Mouse (Mus musculus): ENCODE measurements around the gene E330021D16Rik. TPM values are rescaled to one million over a fixed set of nuclear protein-coding genes. Genes with fewer than 3 reads are reported as not detected.
"Not testable (repeated sequence)": the region's sequence is repeated elsewhere in the genome, so short reads cannot be mapped to it uniquely, and the experiment has no call there.

The E330021D16Rik gene
- polyA plus RNA-seq, 1 experiment: not detected

DNA sequence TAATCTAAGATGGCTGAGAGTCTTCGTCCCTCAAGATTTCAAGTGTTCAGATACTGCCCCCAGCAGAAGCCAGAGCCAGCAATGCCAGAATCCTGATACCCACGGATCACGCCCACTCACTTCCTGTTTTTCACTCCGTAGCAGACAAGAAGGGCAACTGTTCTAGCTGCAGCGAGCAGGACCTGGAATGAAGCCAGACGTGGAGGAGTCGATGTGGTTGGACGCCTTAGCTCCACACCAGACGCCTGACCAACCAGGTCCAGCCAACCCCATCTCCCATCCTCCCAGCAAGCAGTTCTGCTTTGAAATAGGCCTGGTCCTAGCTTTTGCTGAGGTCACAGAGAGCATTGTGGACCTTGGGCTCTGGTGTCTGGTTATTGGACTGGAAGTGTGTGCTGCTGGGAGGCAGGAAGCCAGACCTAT lies 33.9 kb upstream of the E330021D16Rik start:
- Histone ChIP-seq H3K27me3 (ENCODE audit: control insufficient read depth, insufficient read depth, insufficient read length) (no peaks in the 10 kb centered on the region), H3K4me2 (ENCODE audit: low read depth) (no peak overlapping the region)

DNA sequence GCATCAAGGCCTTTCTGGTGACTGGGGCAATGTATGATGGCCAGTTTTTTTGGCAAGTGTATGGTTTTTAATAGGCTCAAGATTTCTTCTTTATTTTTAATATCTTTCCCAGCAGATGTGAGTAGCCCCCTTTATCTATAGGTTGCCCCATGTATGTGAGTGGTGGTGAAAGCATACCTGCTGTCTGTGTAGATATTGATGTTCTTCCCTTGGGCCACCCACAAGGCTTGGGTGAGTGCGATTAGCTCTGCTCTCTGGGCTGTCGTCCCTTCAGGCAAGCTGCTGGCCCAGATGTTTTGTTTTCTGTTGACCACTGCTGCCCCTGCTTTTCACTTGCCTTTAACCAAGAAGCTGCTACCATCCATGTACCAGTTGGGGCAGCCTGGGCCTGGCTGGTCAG lies 23.8 kb upstream of the E330021D16Rik start:
- H3K36me3 ChIP-seq (ENCODE audit: control insufficient read depth, insufficient read depth); H3K27me3 ChIP-seq (ENCODE audit: control insufficient read depth, insufficient read depth, insufficient read length); H3K79me2 ChIP-seq (ENCODE audit: control insufficient read depth, insufficient read depth); H3K4me2 ChIP-seq (ENCODE audit: low read depth); H3K4me3 ChIP-seq; H3ac ChIP-seq (ENCODE audit: control insufficient read depth, insufficient read length): not testable (repeated sequence)

More for the DNA sequence above, 33.9 kb upstream of the E330021D16Rik start:
- Histone ChIP-seq H3K4me3 (no peak overlapping the region), H3ac (ENCODE audit: control insufficient read depth, insufficient read length) (no peak overlapping the region), H3K36me3 (ENCODE audit: control insufficient read depth, insufficient read depth) (no peaks in the 10 kb centered on the region), H3K79me2 (ENCODE audit: control insufficient read depth, insufficient read depth) (no peaks in the 10 kb centered on the region)
- no peak for TF ChIP-seq MYOG (IDR thresholded peaks at IDR 0.05; ENCODE audit: control insufficient read depth in 1 of 3, insufficient read depth in 1 of 3, insufficient read length in 2 of 3, low read depth in 2 of 3)
- no peak for TF ChIP-seq POLR2AphosphoS2 (IDR thresholded peaks at IDR 0.05; ENCODE audit: insufficient read length, low read depth)
- no peak for TF ChIP-seq CEBPB (IDR thresholded peaks at IDR 0.05; ENCODE audit: insufficient read depth, poor library complexity, severe bottlenecking)
- no peak for TF ChIP-seq SRF (IDR thresholded peaks at IDR 0.05; ENCODE audit: control insufficient read depth, insufficient read length, low read depth)
- TF ChIP-seq USF1 (IDR thresholded peaks at IDR 0.05; ENCODE audit: low read depth): no peak
- TF ChIP-seq TCF12 (IDR thresholded peaks at IDR 0.05; ENCODE audit: insufficient read depth, poor library complexity, severe bottlenecking): no peak
- no peak for TF ChIP-seq TCF3 (IDR thresholded peaks at IDR 0.05; ENCODE audit: insufficient read length, low read depth)
- TF ChIP-seq E2F4 (IDR thresholded peaks at IDR 0.05; ENCODE audit: insufficient read depth): no peak

DNA sequence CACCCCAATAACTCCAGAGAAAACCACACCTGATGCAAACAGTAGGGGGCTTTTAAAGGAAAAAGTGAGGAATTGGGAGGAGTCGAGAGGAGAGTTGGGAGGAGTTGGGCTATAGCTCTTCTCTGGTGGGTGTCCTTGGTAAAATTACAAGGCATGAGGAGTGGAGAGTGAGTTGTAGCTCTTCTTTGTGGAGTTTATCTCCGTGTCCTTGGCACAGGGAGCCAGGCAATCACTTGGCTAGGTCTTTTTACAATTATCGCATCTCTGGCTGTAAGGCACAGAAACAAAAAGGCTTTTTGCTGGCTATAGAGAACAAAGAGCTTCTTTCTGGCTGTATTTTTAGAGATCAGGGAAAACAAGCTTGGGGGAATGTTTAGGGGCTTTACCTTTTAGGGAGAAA lies 20.8 kb upstream of the E330021D16Rik start:
- not testable (repeated sequence) for H3K4me2 ChIP-seq (ENCODE audit: low read depth); H3K4me3 ChIP-seq; H3K79me2 ChIP-seq (ENCODE audit: control insufficient read depth, insufficient read depth); H3ac ChIP-seq (ENCODE audit: control insufficient read depth, insufficient read length); H3K36me3 ChIP-seq (ENCODE audit: control insufficient read depth, insufficient read depth); H3K27me3 ChIP-seq (ENCODE audit: control insufficient read depth, insufficient read depth, insufficient read length)

GRCm38 (mm10) chr6:136433573-136433972 lies 18.2 kb upstream of the E330021D16Rik start:
- Histone ChIP-seq H3K27me3 (ENCODE audit: control insufficient read depth, insufficient read depth, insufficient read length) (no peaks in the 10 kb centered on the region), H3K79me2 (ENCODE audit: control insufficient read depth, insufficient read depth) (no peaks in the 10 kb centered on the region), H3K4me2 (ENCODE audit: low read depth) (no peak overlapping the region), H3ac (ENCODE audit: control insufficient read depth, insufficient read length) (no peak overlapping the region), H3K36me3 (ENCODE audit: control insufficient read depth, insufficient read depth) (no peaks in the 10 kb centered on the region), H3K4me3 (no peak overlapping the region)
- no peak for TF ChIP-seq SRF (IDR thresholded peaks at IDR 0.05; ENCODE audit: control insufficient read depth, insufficient read length, low read depth)
- TF ChIP-seq POLR2AphosphoS2 (IDR thresholded peaks at IDR 0.05; ENCODE audit: insufficient read length, low read depth): no peak
- TF ChIP-seq MYOD1 (IDR thresholded peaks at IDR 0.05; ENCODE audit: control insufficient read depth in 1 of 3, insufficient read length in 2 of 3, low read depth in 2 of 3): no peak
- TF ChIP-seq USF1 (IDR thresholded peaks at IDR 0.05; ENCODE audit: low read depth): no peak
- no peak for TF ChIP-seq TCF3 (IDR thresholded peaks at IDR 0.05; ENCODE audit: insufficient read length, low read depth)
- no peak for TF ChIP-seq MAX (IDR thresholded peaks at IDR 0.05; ENCODE audit: low read depth)
- no peak for TF ChIP-seq MYOG (IDR thresholded peaks at IDR 0.05; ENCODE audit: control insufficient read depth in 1 of 3, insufficient read depth in 1 of 3, insufficient read length in 2 of 3, low read depth in 2 of 3)
- TF ChIP-seq REST (IDR thresholded peaks at IDR 0.05; ENCODE audit: insufficient read depth, insufficient read length): no peak
- no peak for TF ChIP-seq E2F4 (IDR thresholded peaks at IDR 0.05; ENCODE audit: insufficient read depth)
- TF ChIP-seq TCF12 (IDR thresholded peaks at IDR 0.05; ENCODE audit: insufficient read depth, poor library complexity, severe bottlenecking): no peak
- no peak for TF ChIP-seq POLR2A (IDR thresholded peaks at IDR 0.05; ENCODE audit: insufficient read length, low read depth)
- TF ChIP-seq CEBPB (IDR thresholded peaks at IDR 0.05; ENCODE audit: insufficient read depth, poor library complexity, severe bottlenecking): no peak

- Histone ChIP-seq H3K4me3 (no peak overlapping the region), H3K27me3 (ENCODE audit: control insufficient read depth, insufficient read depth, insufficient read length) (no peaks in the 10 kb centered on the region), H3K4me2 (ENCODE audit: low read depth) (no peak overlapping the region), H3ac (ENCODE audit: control insufficient read depth, insufficient read length) (no peak overlapping the region), H3K36me3 (ENCODE audit: control insufficient read depth, insufficient read depth) (no peaks in the 10 kb centered on the region), H3K79me2 (ENCODE audit: control insufficient read depth, insufficient read depth) (no peaks in the 10 kb centered on the region)
- TF ChIP-seq MYOG (IDR thresholded peaks at IDR 0.05; ENCODE audit: control insufficient read depth in 1 of 3, insufficient read depth in 1 of 3, insufficient read length in 2 of 3, low read depth in 2 of 3): no peak
- TF ChIP-seq MAX (IDR thresholded peaks at IDR 0.05; ENCODE audit: low read depth): no peak
- TF ChIP-seq MYOD1 (IDR thresholded peaks at IDR 0.05; ENCODE audit: control insufficient read depth in 1 of 3, insufficient read length in 2 of 3, low read depth in 2 of 3): no peak
- no peak for TF ChIP-seq E2F4 (IDR thresholded peaks at IDR 0.05; ENCODE audit: insufficient read depth)
- no peak for TF ChIP-seq TCF12 (IDR thresholded peaks at IDR 0.05; ENCODE audit: insufficient read depth, poor library complexity, severe bottlenecking)
- TF ChIP-seq REST (IDR thresholded peaks at IDR 0.05; ENCODE audit: insufficient read depth, insufficient read length): no peak
- TF ChIP-seq USF1 (IDR thresholded peaks at IDR 0.05; ENCODE audit: low read depth): no peak
- TF ChIP-seq CEBPB (IDR thresholded peaks at IDR 0.05; ENCODE audit: insufficient read depth, poor library complexity, severe bottlenecking): no peak
- TF ChIP-seq POLR2A (IDR thresholded peaks at IDR 0.05; ENCODE audit: insufficient read length, low read depth): no peak
- no peak for TF ChIP-seq TCF3 (IDR thresholded peaks at IDR 0.05; ENCODE audit: insufficient read length, low read depth)
- no peak for TF ChIP-seq SRF (IDR thresholded peaks at IDR 0.05; ENCODE audit: control insufficient read depth, insufficient read length, low read depth)
These were observed 16.5 kb upstream of the E330021D16Rik start for GRCm38 (mm10) chr6:136431896-136432248.
